Mouse (Mus musculus) forebrain, embryonic 13.5 days (tissue): ENCODE data around the gene Kdm6b. TPM values are rescaled to one million over a fixed set of nuclear protein-coding genes. Genes with fewer than 3 reads are reported as not detected.

Source experiments
- ATAC-seq: fragments of 200-750 bp; cut with Nextera tagmentation; 2 replicates; pipeline ENCODE4 v1.8.0; 2017
- H3K27ac ChIP-seq: fragments of 300-500 bp; sonication (generic); 2 replicates; pipeline ENCODE4 v1.5.1; 2015; ENCODE audit warnings: inconsistent platforms, mild to moderate bottlenecking, moderate library complexity
- H3K27me3 ChIP-seq: fragments of 300-500 bp; sonication (generic); 2 replicates; pipeline ENCODE4 v1.6.1; 2015; ENCODE audit warnings: mild to moderate bottlenecking, inconsistent platforms
- H3K36me3 ChIP-seq: fragments of 300-500 bp; sonication (generic); 2 replicates; pipeline ENCODE4 v1.6.1; 2015; ENCODE audit warnings: mild to moderate bottlenecking, inconsistent platforms; ENCODE audit not compliant: poor library complexity, severe bottlenecking
- H3K4me1 ChIP-seq: fragments of 300-500 bp; sonication (generic); 2 replicates; pipeline ENCODE4 v1.6.1; 2015; ENCODE audit warnings: inconsistent platforms
- H3K4me2 ChIP-seq: fragments of 300-500 bp; sonication (generic); 2 replicates; pipeline ENCODE4 v1.6.1; 2015; ENCODE audit warnings: inconsistent platforms, mild to moderate bottlenecking, moderate library complexity
- H3K4me3 ChIP-seq: fragments of 300-500 bp; sonication (generic); 2 replicates; pipeline ENCODE4 v1.5.1; 2015; ENCODE audit warnings: mild to moderate bottlenecking, inconsistent platforms
- H3K9ac ChIP-seq: fragments of 300-500 bp; sonication (generic); 2 replicates; pipeline ENCODE4 v1.6.1; 2015; ENCODE audit warnings: mild to moderate bottlenecking, inconsistent platforms
- H3K9me3 ChIP-seq: fragments of 300-500 bp; sonication (generic); replicated peaks from 2 replicates; pipeline ENCODE4 v1.6.1; 2016; ENCODE audit warnings: inconsistent platforms
- WGBS: fragments of 180-500 bp; shearing (Covaris S2); methylation state at CpG from one replicate; pipeline ENCODE4 v1.1.7; 2015; 5-methylcytosine and 5-hydroxymethylcytosine counted together
- polyA plus RNA-seq: library from polyadenylated mRNA; unstranded; fragments of >200 nt; fragmentation: Nextera tagmentation; extraction: Ambion mirVana; gene quantifications from 2 replicates; pipeline ENCODE4 v1.2.1, GENCODE M21; 2015

Kdm6b gene
- polyA plus RNA-seq = 55.4 and 59.3 TPM in 2 replicates

DNA sequence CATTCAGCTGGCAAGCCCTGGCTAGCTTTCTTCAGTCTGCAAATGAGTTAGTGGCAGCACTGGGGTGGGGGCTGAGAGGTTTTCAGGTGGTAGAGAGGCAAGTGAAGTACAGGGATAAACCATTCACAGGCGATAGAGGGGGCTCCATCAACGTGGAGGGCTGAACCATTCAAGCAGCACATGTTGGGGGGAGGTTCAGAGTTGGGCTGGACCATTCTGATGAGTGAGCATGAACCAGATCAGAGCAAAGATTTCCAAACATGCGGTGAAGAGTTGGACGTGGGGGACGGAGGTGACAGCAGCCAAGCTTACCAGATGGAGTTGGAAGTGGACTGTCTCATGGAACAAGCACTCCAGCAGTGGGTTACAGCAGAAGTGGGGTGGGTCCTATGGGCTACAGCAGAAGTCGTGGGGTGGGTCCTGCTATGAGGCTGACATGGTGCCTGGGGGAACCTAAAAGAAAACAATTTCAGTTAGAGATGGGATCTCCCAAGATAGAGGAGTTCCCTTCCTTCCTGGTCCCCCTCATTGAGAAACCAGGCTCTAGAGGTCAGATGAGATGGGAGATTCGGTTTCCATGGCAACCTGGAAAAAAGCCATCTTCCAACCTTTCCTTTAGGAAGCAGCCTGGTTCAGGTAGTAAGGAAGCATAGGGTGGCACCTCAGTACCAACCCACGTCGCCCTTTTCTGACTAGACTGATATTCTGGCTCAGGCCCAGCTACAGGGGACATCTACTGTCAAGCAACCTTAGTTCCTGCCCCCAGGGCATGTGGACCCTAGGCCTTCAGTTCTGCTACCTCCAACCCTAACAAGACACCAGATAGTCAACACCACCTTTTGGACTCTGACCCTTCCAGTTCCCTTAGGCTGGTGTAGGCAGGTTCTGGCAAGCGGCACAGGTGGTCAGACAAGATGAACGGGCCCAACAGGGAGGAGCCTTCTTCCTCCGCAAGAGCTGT, at the start of gene Kdm6b:
Gene Kdm6b (minus strand): TSS at position 455 of the 961 bp plus-strand sequence.
- H3K36me3 ChIP-seq = peaks cover 17% of the 10 kb centered on the region
- H3K27ac ChIP-seq = peak within 1 kb of the TSS; percentile 99
- 39% methylated on average over 12 of the region's 12 CpGs for WGBS
- H3K4me3 ChIP-seq = peak within 1 kb of the TSS; percentile 79
- no peaks in the 10 kb centered on the region for H3K9me3 ChIP-seq
- peak within 1 kb of the TSS; percentile 99 for H3K4me2 ChIP-seq
- H3K27me3 ChIP-seq = no peaks in the 10 kb centered on the region
- peaks cover 63% of the 10 kb centered on the region for H3K4me1 ChIP-seq
- H3K9ac ChIP-seq = peak within 1 kb of the TSS; percentile 97
- ATAC-seq = no peak

GRCm38 (mm10) chr11:69461568-69461967, 48.1 kb upstream of the Kdm6b start:
- WGBS = 91% methylated on average over 5 of the region's 5 CpGs
- no peak for ATAC-seq
- Histone ChIP-seq H3K9me3 (no peaks in the 10 kb centered on the region), H3K27me3 (no peaks in the 10 kb centered on the region), H3K4me3 (no peak overlapping the region), H3K36me3 (no peaks in the 10 kb centered on the region), H3K4me2 (no peak overlapping the region), H3K9ac (no peak overlapping the region), H3K27ac (no peak overlapping the region), H3K4me1 (peaks cover 8% of the 10 kb centered on the region)

DNA sequence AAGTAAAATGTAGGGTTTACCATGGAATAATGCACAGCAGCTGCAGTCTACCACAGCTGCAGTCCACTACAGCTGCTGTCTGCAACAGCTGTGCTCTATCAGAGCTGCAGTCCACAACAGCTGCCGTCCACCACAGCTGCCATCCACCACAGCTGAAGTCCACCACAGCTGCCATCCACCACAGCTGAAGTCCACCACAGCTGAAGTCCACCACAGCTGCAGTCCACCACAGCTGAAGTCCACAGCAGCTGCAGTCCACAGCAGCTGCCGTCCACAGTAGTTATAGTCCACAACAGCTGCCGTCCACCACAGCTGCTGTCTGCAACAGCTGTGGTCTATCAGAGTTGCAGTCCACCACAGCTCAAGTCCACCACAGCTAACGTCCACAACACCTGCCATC, 46.4 kb upstream of the Kdm6b start:
- H3K4me1 ChIP-seq = peaks cover 9% of the 10 kb centered on the region
- no peak overlapping the region for H3K9ac ChIP-seq
- no peaks in the 10 kb centered on the region for H3K9me3 ChIP-seq
- 85% methylated on average over 4 of the region's 4 CpGs for WGBS
- no peak overlapping the region for H3K27ac ChIP-seq
- ATAC-seq = no peak
- no peaks in the 10 kb centered on the region for H3K27me3 ChIP-seq
- H3K36me3 ChIP-seq = no peaks in the 10 kb centered on the region
- H3K4me2 ChIP-seq = no peak overlapping the region
- no peak overlapping the region for H3K4me3 ChIP-seq

DNA sequence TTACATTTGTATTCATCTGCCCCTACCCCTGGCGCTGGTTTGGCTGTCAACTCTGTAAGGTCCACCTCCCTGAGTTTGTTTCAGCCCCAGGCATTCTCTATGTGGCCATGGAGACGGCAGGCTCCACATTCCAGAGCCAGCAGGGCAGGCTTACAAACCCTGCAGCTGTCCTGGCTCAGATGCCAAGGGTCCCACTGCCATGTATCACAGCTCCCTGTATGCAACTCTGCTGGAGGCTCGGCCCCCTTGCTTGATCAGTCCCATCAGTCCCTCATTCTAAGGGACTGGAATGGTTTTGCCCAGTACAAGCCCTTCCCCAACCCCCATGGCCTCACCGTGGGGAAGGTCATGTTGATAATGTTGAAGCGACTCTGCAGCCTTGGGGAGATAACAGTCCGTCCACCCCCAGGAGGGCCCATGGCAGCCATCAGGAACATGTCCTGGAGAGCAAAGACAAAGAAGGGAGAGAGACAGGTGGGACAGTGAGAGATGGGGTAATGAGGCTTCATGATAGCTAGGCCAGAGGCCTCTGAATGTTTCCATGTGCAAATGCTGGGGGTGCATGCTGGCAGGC, 43.6 kb upstream of the Kdm6b start:
- H3K36me3 ChIP-seq = no peaks in the 10 kb centered on the region
- H3K9me3 ChIP-seq = no peaks in the 10 kb centered on the region
- 36% methylated on average over 6 of the region's 6 CpGs for WGBS
- H3K9ac ChIP-seq = no peak overlapping the region
- ATAC-seq = 0 out of 2 replicates have a peak, but pooled peaks have one; percentile 30
- H3K27ac ChIP-seq = no peak overlapping the region
- no peak overlapping the region for H3K4me2 ChIP-seq
- H3K4me3 ChIP-seq = no peak overlapping the region
- peaks cover 9% of the 10 kb centered on the region for H3K4me1 ChIP-seq
- no peaks in the 10 kb centered on the region for H3K27me3 ChIP-seq

GRCm38 (mm10) chr11:69452114-69452867, 38.8 kb upstream of the Kdm6b start:
- 66% methylated on average over 23 of the region's 23 CpGs for WGBS
- Histone ChIP-seq H3K9ac (no peak overlapping the region), H3K4me1 (peaks cover 8% of the 10 kb centered on the region), H3K27me3 (no peaks in the 10 kb centered on the region), H3K4me3 (no peak overlapping the region), H3K4me2 (no peak overlapping the region), H3K27ac (no peak overlapping the region), H3K36me3 (no peaks in the 10 kb centered on the region), H3K9me3 (no peaks in the 10 kb centered on the region)
- no peak for ATAC-seq

GRCm38 (mm10) chr11:69447299-69447698, 33.8 kb upstream of the Kdm6b start:
- ATAC-seq = no peak
- H3K27ac ChIP-seq = no peak overlapping the region
- 87% methylated on average over 7 of the region's 7 CpGs for WGBS
- H3K4me1 ChIP-seq = no peaks in the 10 kb centered on the region
- no peak overlapping the region for H3K4me2 ChIP-seq
- no peak overlapping the region for H3K4me3 ChIP-seq
- no peaks in the 10 kb centered on the region for H3K36me3 ChIP-seq
- H3K9ac ChIP-seq = no peak overlapping the region
- H3K9me3 ChIP-seq = no peaks in the 10 kb centered on the region
- no peaks in the 10 kb centered on the region for H3K27me3 ChIP-seq

GRCm38 (mm10) chr11:69443328-69443727, 29.9 kb upstream of the Kdm6b start:
- Histone ChIP-seq H3K4me1 (no peaks in the 10 kb centered on the region), H3K27ac (no peak overlapping the region), H3K27me3 (no peaks in the 10 kb centered on the region), H3K9ac (no peak overlapping the region), H3K4me3 (no peak overlapping the region), H3K36me3 (no peaks in the 10 kb centered on the region), H3K9me3 (no peaks in the 10 kb centered on the region), H3K4me2 (no peak overlapping the region)
- WGBS = 60% methylated on average over 5 of the region's 5 CpGs
- no peak for ATAC-seq

GRCm38 (mm10) chr11:69437291-69437690, 23.8 kb upstream of the Kdm6b start:
- Histone ChIP-seq H3K27ac (no peak overlapping the region), H3K9me3 (no peaks in the 10 kb centered on the region), H3K4me3 (no peak overlapping the region), H3K9ac (no peak overlapping the region), H3K4me1 (peaks cover 1% of the 10 kb centered on the region), H3K4me2 (no peak overlapping the region), H3K27me3 (peaks cover 4% of the 10 kb centered on the region; the same call in 1 of the 2 replicates), H3K36me3 (no peaks in the 10 kb centered on the region)
- 61% methylated on average over 3 of the region's 3 CpGs for WGBS
- no peak for ATAC-seq

GRCm38 (mm10) chr11:69433189-69433588, 19.7 kb upstream of the Kdm6b start:
- Histone ChIP-seq H3K9me3 (no peaks in the 10 kb centered on the region), H3K4me2 (no peak overlapping the region), H3K9ac (no peak overlapping the region), H3K4me3 (no peak overlapping the region), H3K27ac (no peak overlapping the region), H3K27me3 (peaks cover 4% of the 10 kb centered on the region; the same call in 1 of the 2 replicates), H3K4me1 (peaks cover 7% of the 10 kb centered on the region), H3K36me3 (no peaks in the 10 kb centered on the region)
- 68% methylated on average over 6 of the region's 6 CpGs for WGBS
- ATAC-seq = no peak

GRCm38 (mm10) chr11:69432640-69432982, 19.1 kb upstream of the Kdm6b start:
- Histone ChIP-seq H3K27me3 (peaks cover 4% of the 10 kb centered on the region; the same call in 1 of the 2 replicates), H3K9me3 (no peaks in the 10 kb centered on the region), H3K4me3 (no peak overlapping the region), H3K36me3 (no peaks in the 10 kb centered on the region), H3K4me1 (peaks cover 7% of the 10 kb centered on the region), H3K27ac (no peak overlapping the region), H3K9ac (no peak overlapping the region), H3K4me2 (no peak overlapping the region)
- ATAC-seq = no peak
- WGBS = 78% methylated on average over 11 of the region's 11 CpGs

GRCm38 (mm10) chr11:69431829-69432639, 18.6 kb upstream of the Kdm6b start:
- WGBS = 38% methylated on average over 11 of the region's 11 CpGs
- Histone ChIP-seq H3K4me3 (peak overlapping the region; percentile 6; the same call in 1 of the 2 replicates), H3K36me3 (no peaks in the 10 kb centered on the region), H3K9me3 (no peaks in the 10 kb centered on the region), H3K9ac (0 out of 2 replicates have a peak overlapping the region, but pooled peaks have one; percentile 34), H3K27me3 (peaks cover 4% of the 10 kb centered on the region; the same call in 1 of the 2 replicates), H3K4me2 (peak overlapping the region; percentile 22; the same call in 1 of the 2 replicates), H3K27ac (no peak overlapping the region), H3K4me1 (peaks cover 7% of the 10 kb centered on the region)
- peak; percentile 86 for ATAC-seq
